Mouse (Mus musculus) neural tube, embryonic 13.5 days (tissue): ENCODE results near the gene Fubp3. TPM values are rescaled to one million over a fixed set of nuclear protein-coding genes. Genes with fewer than 3 reads are reported as not detected.

Experiments
- ATAC-seq: fragments of 200-750 bp; cut with Nextera tagmentation; 2 replicates; pipeline ENCODE4 v1.8.0; 2017; ENCODE audit warnings: low read depth, mild to moderate bottlenecking, moderate TSS enrichment, moderate library complexity
- H3K27ac ChIP-seq: fragments of 300-500 bp; sonication (generic); replicated peaks from 2 replicates; pipeline ENCODE4 v1.5.1; 2015; ENCODE audit warnings: moderate library complexity, mild to moderate bottlenecking, inconsistent platforms
- H3K27me3 ChIP-seq: fragments of 300-500 bp; sonication (generic); 2 replicates; pipeline ENCODE4 v1.6.1; 2015; ENCODE audit warnings: mild to moderate bottlenecking, inconsistent platforms
- H3K36me3 ChIP-seq: fragments of 300-500 bp; sonication (generic); 2 replicates; pipeline ENCODE4 v1.6.1; 2015; ENCODE audit warnings: mild to moderate bottlenecking, inconsistent platforms
- H3K4me1 ChIP-seq: fragments of 300-500 bp; sonication (generic); replicated peaks from 2 replicates; pipeline ENCODE4 v1.6.1; 2015; ENCODE audit warnings: inconsistent platforms
- H3K4me2 ChIP-seq: fragments of 300-500 bp; sonication (generic); 2 replicates; pipeline ENCODE4 v1.6.1; 2015; ENCODE audit warnings: inconsistent platforms, mild to moderate bottlenecking, moderate library complexity
- H3K4me3 ChIP-seq: fragments of 300-500 bp; sonication (generic); 2 replicates; pipeline ENCODE4 v1.5.1; 2015; ENCODE audit warnings: mild to moderate bottlenecking, inconsistent platforms
- H3K9ac ChIP-seq: fragments of 300-500 bp; sonication (generic); 2 replicates; pipeline ENCODE4 v1.6.1; 2015; ENCODE audit warnings: moderate library complexity, mild to moderate bottlenecking, inconsistent platforms
- H3K9me3 ChIP-seq: fragments of 300-500 bp; sonication (generic); 2 replicates; pipeline ENCODE4 v1.6.1; 2016; ENCODE audit warnings: inconsistent platforms
- WGBS: fragments of 180-500 bp; shearing (Covaris S2); methylation state at CpG from one replicate; pipeline ENCODE4 v1.1.7; 2015; 5-methylcytosine and 5-hydroxymethylcytosine counted together
- polyA plus RNA-seq: library from polyadenylated mRNA; unstranded; fragments of >200 nt; fragmentation: Nextera tagmentation; extraction: Ambion mirVana; gene quantifications from 2 replicates; pipeline ENCODE4 v1.2.1, GENCODE M21; 2015

The Fubp3 gene
- polyA plus RNA-seq, 1 experiment from 2014 or later, result 64.2 TPM

DNA sequence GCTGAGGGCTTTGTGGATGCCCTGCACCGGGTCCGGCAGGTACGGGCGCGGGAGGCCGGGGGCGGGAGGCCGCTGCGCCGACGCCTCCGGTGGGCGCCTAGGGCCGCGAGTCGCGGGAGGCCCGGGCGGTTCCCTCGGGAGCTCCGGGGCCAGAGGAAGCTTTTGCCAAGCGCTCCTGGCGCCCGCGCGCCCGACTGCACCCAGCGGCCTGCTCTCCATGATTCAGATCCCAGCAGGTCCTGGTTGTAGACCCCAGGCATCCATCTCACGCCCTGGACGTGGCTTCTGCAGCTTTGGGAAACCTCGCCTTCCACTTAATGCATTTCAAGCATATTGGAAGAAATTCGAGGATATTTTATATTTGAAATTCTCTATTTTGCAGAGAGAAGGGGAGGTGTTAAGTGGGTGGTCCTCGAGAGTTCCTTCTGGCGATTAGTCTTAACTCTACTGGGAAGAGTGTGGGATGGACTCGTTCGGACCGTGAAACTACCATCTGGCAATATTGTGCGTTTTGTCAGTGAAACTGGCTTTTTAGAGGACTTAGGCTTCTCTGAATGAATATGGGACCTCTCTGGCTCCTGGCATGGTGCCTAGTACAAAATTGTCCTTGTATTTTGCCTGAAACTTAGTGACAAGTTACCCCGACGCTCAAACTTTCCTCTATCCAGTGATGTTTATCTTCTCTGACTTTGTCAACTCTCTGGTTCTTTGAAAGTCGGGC lies 624 bp downstream of the Fubp3 start:
- Histone ChIP-seq H3K4me2 (peak overlapping the region; percentile 87), H3K4me1 (peaks cover 21% of the 10 kb centered on the region), H3K27ac (peak overlapping the region; percentile 91), H3K9ac (peak overlapping the region; percentile 92), H3K4me3 (peak overlapping the region; percentile 87), H3K36me3 (peaks cover 6% of the 10 kb centered on the region; the same call in 1 of the 2 replicates), H3K9me3 (no peaks in the 10 kb centered on the region), H3K27me3 (peaks cover 26% of the 10 kb centered on the region)
- WGBS, result 3% methylated on average over 41 of the region's 41 CpGs
- peak; percentile 46 for ATAC-seq

GRCm38 (mm10) chr2:31581617-31582016 lies 9.2 kb downstream of the Fubp3 start:
- Histone ChIP-seq H3K27me3 (no peaks in the 10 kb centered on the region), H3K27ac (no peak overlapping the region), H3K9ac (no peak overlapping the region), H3K4me2 (no peak overlapping the region), H3K9me3 (no peaks in the 10 kb centered on the region), H3K36me3 (peaks cover 40% of the 10 kb centered on the region), H3K4me3 (no peak overlapping the region), H3K4me1 (no peaks in the 10 kb centered on the region)
- WGBS, result 68% methylated on average over 2 of the region's 2 CpGs
- ATAC-seq, result no peak

GRCm38 (mm10) chr2:31591799-31592484 lies 19.5 kb downstream of the Fubp3 start:
- H3K27me3 ChIP-seq, result no peaks in the 10 kb centered on the region
- no peak for ATAC-seq
- no peaks in the 10 kb centered on the region for H3K9me3 ChIP-seq
- 85% methylated on average over 9 of the region's 9 CpGs for WGBS
- no peak overlapping the region for H3K9ac ChIP-seq
- H3K4me1 ChIP-seq, result peaks cover 5% of the 10 kb centered on the region; the same call in 1 of the 2 replicates
- no peak overlapping the region for H3K4me2 ChIP-seq
- H3K4me3 ChIP-seq, result no peak overlapping the region
- H3K36me3 ChIP-seq, result peaks cover 55% of the 10 kb centered on the region
- H3K27ac ChIP-seq, result peak overlapping the region; percentile 38

DNA sequence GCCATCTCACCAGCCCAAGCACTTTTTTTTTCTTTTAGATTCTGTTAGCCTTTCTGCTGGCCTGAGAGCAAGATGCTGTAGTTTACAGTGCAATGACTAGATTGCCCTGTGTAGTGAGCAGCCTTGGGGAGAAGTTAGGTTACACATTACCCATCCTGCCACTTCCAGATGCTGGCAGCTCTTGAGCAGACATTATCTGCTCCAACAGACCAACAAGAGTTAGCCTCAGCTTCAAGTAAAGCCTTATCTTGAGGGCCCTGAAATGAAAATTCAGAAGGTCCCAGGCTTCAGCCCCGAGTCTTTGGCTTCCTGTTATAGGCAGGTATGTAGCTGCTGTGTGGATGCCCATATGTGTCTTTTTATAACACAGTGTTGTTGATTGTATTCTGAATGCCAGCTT lies 35.1 kb downstream of the Fubp3 start:
- Histone ChIP-seq H3K4me2 (no peak overlapping the region), H3K9ac (no peak overlapping the region), H3K9me3 (no peaks in the 10 kb centered on the region), H3K4me1 (peaks cover 32% of the 10 kb centered on the region), H3K27me3 (peaks cover 82% of the 10 kb centered on the region), H3K4me3 (no peak overlapping the region), H3K36me3 (peaks cover 92% of the 10 kb centered on the region), H3K27ac (no peak overlapping the region)
- WGBS, result 95% methylated on average over 1 of the region's 1 CpGs
- ATAC-seq, result no peak

- no peak overlapping the region for H3K4me3 ChIP-seq
- no peaks in the 10 kb centered on the region for H3K9me3 ChIP-seq
- peaks cover 88% of the 10 kb centered on the region for H3K27me3 ChIP-seq
- peak; percentile 76; the same call in 1 of the 2 replicates for ATAC-seq
- H3K4me1 ChIP-seq, result peaks cover 32% of the 10 kb centered on the region
- no peak overlapping the region for H3K27ac ChIP-seq
- 6% methylated on average over 7 of the region's 7 CpGs for WGBS
- H3K36me3 ChIP-seq, result peaks cover 94% of the 10 kb centered on the region
- H3K4me2 ChIP-seq, result no peak overlapping the region
- no peak overlapping the region for H3K9ac ChIP-seq
Observed at GRCm38 (mm10) chr2:31609859-31610261, 37.4 kb downstream of the Fubp3 start.

- Histone ChIP-seq H3K4me3 (no peak overlapping the region), H3K4me2 (no peak overlapping the region), H3K27me3 (peaks cover 88% of the 10 kb centered on the region), H3K9me3 (no peaks in the 10 kb centered on the region), H3K27ac (no peak overlapping the region), H3K4me1 (peaks cover 32% of the 10 kb centered on the region), H3K9ac (no peak overlapping the region), H3K36me3 (peaks cover 94% of the 10 kb centered on the region)
- WGBS, result 31% methylated on average over 4 of the region's 4 CpGs
- ATAC-seq, result no peak
Observed at GRCm38 (mm10) chr2:31610922-31611321, 38.5 kb downstream of the Fubp3 start.

- H3K36me3 ChIP-seq, result peaks cover 93% of the 10 kb centered on the region
- peaks cover 85% of the 10 kb centered on the region for H3K27me3 ChIP-seq
- no peak overlapping the region for H3K9ac ChIP-seq
- H3K4me2 ChIP-seq, result no peak overlapping the region
- WGBS, result 64% methylated on average over 8 of the region's 8 CpGs
- no peaks in the 10 kb centered on the region for H3K9me3 ChIP-seq
- ATAC-seq, result no peak
- H3K4me3 ChIP-seq, result no peak overlapping the region
- peaks cover 32% of the 10 kb centered on the region for H3K4me1 ChIP-seq
- no peak overlapping the region for H3K27ac ChIP-seq
Observed at GRCm38 (mm10) chr2:31611400-31611799, 38.9 kb downstream of the Fubp3 start.

- H3K36me3 ChIP-seq, result peaks cover 85% of the 10 kb centered on the region
- H3K4me2 ChIP-seq, result no peak overlapping the region
- no peaks in the 10 kb centered on the region for H3K9me3 ChIP-seq
- no peak overlapping the region for H3K27ac ChIP-seq
- H3K9ac ChIP-seq, result no peak overlapping the region
- no peak overlapping the region for H3K4me3 ChIP-seq
- no peak for ATAC-seq
- H3K27me3 ChIP-seq, result peaks cover 75% of the 10 kb centered on the region
- H3K4me1 ChIP-seq, result peaks cover 35% of the 10 kb centered on the region
- 85% methylated on average over 6 of the region's 6 CpGs for WGBS
Observed at GRCm38 (mm10) chr2:31612627-31613026, 40.2 kb downstream of the Fubp3 start.

- Histone ChIP-seq H3K27ac (no peak overlapping the region), H3K4me2 (no peak overlapping the region), H3K36me3 (peaks cover 77% of the 10 kb centered on the region), H3K4me3 (no peak overlapping the region), H3K27me3 (peaks cover 66% of the 10 kb centered on the region), H3K9ac (no peak overlapping the region), H3K4me1 (peaks cover 40% of the 10 kb centered on the region), H3K9me3 (no peaks in the 10 kb centered on the region)
- ATAC-seq, result no peak
- WGBS, result 86% methylated on average over 7 of the region's 7 CpGs
Observed at GRCm38 (mm10) chr2:31613781-31614180, 41.3 kb downstream of the Fubp3 start.

DNA sequence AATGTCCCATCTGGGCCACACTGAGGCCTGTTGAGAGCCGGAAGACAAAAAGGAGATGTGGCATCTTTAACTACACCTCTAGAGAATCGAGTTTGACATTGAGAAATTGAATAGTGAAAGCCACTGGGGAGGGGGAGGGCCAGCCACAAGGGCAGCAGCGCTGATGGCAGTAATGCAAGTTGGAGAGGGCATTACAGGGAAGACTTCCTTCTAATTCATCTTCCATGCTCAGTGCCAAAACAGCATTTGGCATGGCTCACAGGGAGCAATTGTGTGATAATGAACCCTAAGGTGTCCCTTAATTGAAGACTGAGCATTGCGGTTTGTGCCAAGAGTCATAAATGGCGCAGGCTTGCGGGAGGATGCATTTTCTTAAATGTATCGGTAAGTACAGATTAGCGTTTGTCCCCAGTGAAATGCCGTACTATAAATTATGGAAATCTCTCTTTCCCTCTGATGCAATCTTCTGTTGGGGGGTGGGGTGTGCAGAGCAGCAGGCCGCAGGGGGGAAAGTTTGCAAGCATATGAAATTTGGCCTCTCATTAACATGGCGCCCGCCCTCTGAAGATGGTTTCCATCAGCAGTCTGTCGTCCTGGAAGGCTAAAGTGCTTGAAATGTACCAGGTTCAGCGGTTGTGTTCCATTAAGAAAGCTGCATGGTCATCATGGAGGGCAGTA lies 46.2 kb downstream of the Fubp3 start:
- peaks cover 52% of the 10 kb centered on the region for H3K27me3 ChIP-seq
- H3K4me1 ChIP-seq, result peaks cover 23% of the 10 kb centered on the region
- H3K4me2 ChIP-seq, result no peak overlapping the region
- H3K27ac ChIP-seq, result peak overlapping the region; percentile 74
- H3K36me3 ChIP-seq, result peaks cover 33% of the 10 kb centered on the region
- ATAC-seq, result peak; percentile 78
- WGBS, result 49% methylated on average over 14 of the region's 14 CpGs
- no peaks in the 10 kb centered on the region for H3K9me3 ChIP-seq
- no peak overlapping the region for H3K9ac ChIP-seq
- H3K4me3 ChIP-seq, result no peak overlapping the region

DNA sequence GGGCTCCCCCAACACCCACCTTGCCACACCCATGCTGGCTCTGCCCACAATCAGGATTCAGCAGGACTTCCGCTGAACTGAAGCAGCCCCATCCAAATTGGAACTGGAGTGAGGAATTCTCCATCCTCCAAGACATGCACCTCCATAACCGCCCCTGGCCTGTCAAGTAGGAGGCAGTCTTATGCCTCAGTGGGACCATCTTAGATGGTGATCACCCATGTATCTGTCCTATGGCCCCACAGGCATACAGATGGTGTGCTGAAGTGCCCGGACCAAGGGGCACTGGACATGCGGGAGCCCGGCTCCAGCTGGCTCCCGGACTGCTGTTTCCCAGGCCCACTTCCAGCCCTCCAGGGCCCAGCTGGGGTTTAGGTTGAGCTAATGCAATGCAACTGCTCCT lies 46.8 kb downstream of the Fubp3 start:
- Histone ChIP-seq H3K27ac (peak overlapping the region; percentile 52), H3K27me3 (peaks cover 52% of the 10 kb centered on the region), H3K36me3 (peaks cover 27% of the 10 kb centered on the region), H3K4me2 (no peak overlapping the region), H3K9me3 (no peaks in the 10 kb centered on the region), H3K4me1 (peaks cover 23% of the 10 kb centered on the region), H3K4me3 (no peak overlapping the region), H3K9ac (no peak overlapping the region)
- ATAC-seq, result peak; percentile 57
- 82% methylated on average over 6 of the region's 6 CpGs for WGBS

DNA sequence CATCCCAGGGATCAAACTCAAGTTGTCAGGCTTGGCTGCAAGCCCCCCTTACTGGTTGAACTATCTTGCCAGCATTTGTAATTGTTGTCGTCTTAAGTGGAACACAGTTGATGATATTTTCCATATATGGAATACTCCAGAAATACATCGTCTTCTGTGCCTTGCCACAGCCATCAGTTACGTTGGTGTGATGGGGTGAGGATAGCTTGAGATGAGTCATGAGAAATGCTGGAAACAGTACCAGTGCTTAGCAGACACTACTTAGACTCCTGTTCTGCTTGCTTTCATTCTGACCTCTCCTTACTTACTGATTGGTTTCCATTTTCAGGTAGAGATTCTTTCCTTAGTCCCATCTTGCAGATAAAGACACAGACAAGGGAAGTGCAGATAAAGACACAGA lies 61.1 kb downstream of the Fubp3 start:
- peaks cover 100% of the 10 kb centered on the region for H3K27me3 ChIP-seq
- 71% methylated on average over 3 of the region's 3 CpGs for whole genome bisulfite sequencing
- no peaks in the 10 kb centered on the region for H3K36me3 ChIP-seq
- H3K9ac ChIP-seq, result no peak overlapping the region
- no peak overlapping the region for H3K27ac ChIP-seq
- H3K4me3 ChIP-seq, result no peak overlapping the region
- H3K9me3 ChIP-seq, result no peaks in the 10 kb centered on the region
- no peak overlapping the region for H3K4me2 ChIP-seq
- no peak for ATAC-seq
- peaks cover 33% of the 10 kb centered on the region for H3K4me1 ChIP-seq
